Mouse (Mus musculus): ENCODE measurements around the gene Capza2. TPM values are rescaled to one million over a fixed set of nuclear protein-coding genes. Genes with fewer than 3 reads are reported as not detected.

Gene Capza2
- 100 to 1,000 TPM; 123 to 141 (median 129) TPM for total RNA-seq (2022)

- DNase-seq, result no peak
Observed at GRCm38 (mm10) chr6:17635615-17636284, at the start of gene Capza2. TSS of gene Capza2 (plus strand) at chr6:17636234.

GRCm38 (mm10) chr6:17589049-17589952 lies 46.7 kb upstream of the Capza2 start:
- DNase-seq, result peak; percentile 45

- no peak for DNase-seq
Observed at GRCm38 (mm10) chr6:17589953-17590627, 45.9 kb upstream of the Capza2 start.

GRCm38 (mm10) chr6:17593971-17594370 lies 42.1 kb upstream of the Capza2 start:
- DNase-seq, result no peak

GRCm38 (mm10) chr6:17595712-17596462 lies 40.1 kb upstream of the Capza2 start:
- DNase-seq, result no peak

GRCm38 (mm10) chr6:17599373-17599772 lies 36.7 kb upstream of the Capza2 start:
- DNase-seq, result no peak

GRCm38 (mm10) chr6:17601526-17601925 lies 34.5 kb upstream of the Capza2 start:
- DNase-seq, result no peak

GRCm38 (mm10) chr6:17606915-17607314 lies 29.1 kb upstream of the Capza2 start:
- DNase-seq, result no peak

GRCm38 (mm10) chr6:17611352-17612010 lies 24.6 kb upstream of the Capza2 start:
- DNase-seq, result no peak

GRCm38 (mm10) chr6:17612652-17613051 lies 23.4 kb upstream of the Capza2 start:
- no peak for DNase-seq

- DNase-seq, result no peak
Observed at GRCm38 (mm10) chr6:17620823-17621222, 15.2 kb upstream of the Capza2 start.

GRCm38 (mm10) chr6:17621436-17621835 lies 14.6 kb upstream of the Capza2 start:
- DNase-seq, result no peak

GRCm38 (mm10) chr6:17628701-17629455 lies 7.2 kb upstream of the Capza2 start:
- no peak for DNase-seq

GRCm38 (mm10) chr6:17629756-17630155 lies 6.3 kb upstream of the Capza2 start:
- no peak for DNase-seq

- DNase-seq, result no peak
Observed at GRCm38 (mm10) chr6:17631611-17632010, 4.4 kb upstream of the Capza2 start.

GRCm38 (mm10) chr6:17633819-17634218 lies 2.2 kb upstream of the Capza2 start:
- no peak for DNase-seq

GRCm38 (mm10) chr6:17634992-17635391 lies 1.0 kb upstream of the Capza2 start:
- DNase-seq, result no peak

GRCm38 (mm10) chr6:17636764-17637170 lies 733 bp downstream of the Capza2 start:
- peak; percentile 94 for DNase-seq

GRCm38 (mm10) chr6:17637205-17638203 lies 1.5 kb downstream of the Capza2 start:
- DNase-seq, result peak; percentile 24

GRCm38 (mm10) chr6:17640031-17640430 lies 4.0 kb downstream of the Capza2 start:
- DNase-seq, result no peak
